Mouse (Mus musculus) forebrain, embryonic 10.5 days (tissue): ENCODE results near the gene Rpsa. TPM values are rescaled to one million over a fixed set of nuclear protein-coding genes. Genes with fewer than 3 reads are reported as not detected.
A peak's percentile ranks its signal among the peaks of the same experiment; 100 is the strongest.

ENCODE experiments used
- DNase-seq: peaks from one replicate; pipeline ENCODE4 v3.0.0-alpha.2; 2017; ENCODE audit warnings: low spot score; ENCODE audit errors: extremely low spot score
- H3K27ac ChIP-seq: fragments of 300-500 bp; sonication (generic); 2 replicates; pipeline ENCODE4 v1.5.1; 2016; ENCODE audit warnings: mild to moderate bottlenecking
- H3K27me3 ChIP-seq: fragments of 300-500 bp; sonication (generic); 2 replicates; pipeline ENCODE4 v1.6.1; 2016; ENCODE audit warnings: mild to moderate bottlenecking; ENCODE audit not compliant: poor library complexity, severe bottlenecking
- H3K36me3 ChIP-seq: fragments of 300-500 bp; sonication (generic); replicated peaks from 2 replicates; pipeline ENCODE4 v1.6.1; 2016; ENCODE audit warnings: mild to moderate bottlenecking, moderate library complexity
- H3K4me1 ChIP-seq: fragments of 300-500 bp; sonication (generic); 2 replicates; pipeline ENCODE4 v1.6.1; 2016
- H3K4me3 ChIP-seq: fragments of 300-500 bp; sonication (generic); 2 replicates; pipeline ENCODE4 v1.5.1; 2016; ENCODE audit warnings: mild to moderate bottlenecking, moderate library complexity
- H3K9me3 ChIP-seq: fragments of 300-500 bp; sonication (generic); 2 replicates; pipeline ENCODE4 v1.6.1; 2016; ENCODE audit warnings: mild to moderate bottlenecking, moderate library complexity
- WGBS: fragments of 180-500 bp; shearing (Covaris S2); methylation state at CpG from one replicate; pipeline ENCODE4 v1.1.7; 2016; 5-methylcytosine and 5-hydroxymethylcytosine counted together
- polyA plus RNA-seq: library from polyadenylated mRNA; unstranded; fragments of >200 nt; fragmentation: Nextera tagmentation; extraction: Ambion mirVana; gene quantifications from 2 replicates; pipeline ENCODE4 v1.2.1, GENCODE M21; 2016

The Rpsa gene
- 1,594 and 1,616 TPM in 2 replicates for polyA plus RNA-seq

GRCm38 (mm10) chr9:120127538-120128251, at the start of gene Rpsa:
TSS of gene Rpsa (plus strand) at chr9:120127689.
- Histone ChIP-seq H3K4me3 (peak within 1 kb of the TSS; percentile 100), H3K36me3 (peaks cover 60% of the 10 kb centered on the region), H3K27ac (peak within 1 kb of the TSS; percentile 100), H3K27me3 (no peaks in the 10 kb centered on the region), H3K4me1 (peaks cover 19% of the 10 kb centered on the region), H3K9me3 (no peaks in the 10 kb centered on the region)
- under 1% methylated on average over 72 of the region's 72 CpGs for WGBS
- peak; percentile 99 for DNase-seq

GRCm38 (mm10) chr9:120078241-120078640, 49.2 kb upstream of the Rpsa start:
- H3K27ac ChIP-seq = no peak overlapping the region
- DNase-seq = no peak
- no peaks in the 10 kb centered on the region for H3K36me3 ChIP-seq
- no peak overlapping the region for H3K4me3 ChIP-seq
- no peaks in the 10 kb centered on the region for H3K27me3 ChIP-seq
- 85% methylated on average over 3 of the region's 3 CpGs for WGBS
- H3K4me1 ChIP-seq = peaks cover 7% of the 10 kb centered on the region; the same call in 1 of the 2 replicates
- H3K9me3 ChIP-seq = no peaks in the 10 kb centered on the region

GRCm38 (mm10) chr9:120079901-120080300, 47.6 kb upstream of the Rpsa start:
- WGBS = 84% methylated on average over 7 of the region's 7 CpGs
- no peak overlapping the region for H3K27ac ChIP-seq
- no peak for DNase-seq

GRCm38 (mm10) chr9:120080546-120081108, 46.9 kb upstream of the Rpsa start:
- no peak for DNase-seq
- H3K27ac ChIP-seq = no peak overlapping the region
- WGBS = 91% methylated on average over 8 of the region's 8 CpGs
- no peak overlapping the region for H3K4me3 ChIP-seq
- no peaks in the 10 kb centered on the region for H3K36me3 ChIP-seq
- H3K27me3 ChIP-seq = no peaks in the 10 kb centered on the region
- no peaks in the 10 kb centered on the region for H3K9me3 ChIP-seq
- H3K4me1 ChIP-seq = peaks cover 7% of the 10 kb centered on the region; the same call in 1 of the 2 replicates

More at GRCm38 (mm10) chr9:120079901-120080300, 47.6 kb upstream of the Rpsa start:
- peaks cover 7% of the 10 kb centered on the region; the same call in 1 of the 2 replicates for H3K4me1 ChIP-seq
- H3K27me3 ChIP-seq = no peaks in the 10 kb centered on the region
- no peak overlapping the region for H3K4me3 ChIP-seq
- H3K9me3 ChIP-seq = no peaks in the 10 kb centered on the region
- H3K36me3 ChIP-seq = no peaks in the 10 kb centered on the region

GRCm38 (mm10) chr9:120081247-120081646, 46.2 kb upstream of the Rpsa start:
- no peak overlapping the region for H3K4me3 ChIP-seq
- no peaks in the 10 kb centered on the region for H3K36me3 ChIP-seq
- WGBS = 74% methylated on average over 6 of the region's 6 CpGs
- no peaks in the 10 kb centered on the region for H3K27me3 ChIP-seq
- peaks cover 7% of the 10 kb centered on the region; the same call in 1 of the 2 replicates for H3K4me1 ChIP-seq
- no peak for DNase-seq
- no peaks in the 10 kb centered on the region for H3K9me3 ChIP-seq
- H3K27ac ChIP-seq = no peak overlapping the region

GRCm38 (mm10) chr9:120081967-120082366, 45.5 kb upstream of the Rpsa start:
- H3K27ac ChIP-seq = no peak overlapping the region
- H3K4me1 ChIP-seq = peaks cover 7% of the 10 kb centered on the region; the same call in 1 of the 2 replicates
- DNase-seq = no peak
- H3K4me3 ChIP-seq = no peak overlapping the region
- no peaks in the 10 kb centered on the region for H3K9me3 ChIP-seq
- no peaks in the 10 kb centered on the region for H3K27me3 ChIP-seq
- WGBS = 90% methylated on average over 5 of the region's 5 CpGs
- H3K36me3 ChIP-seq = no peaks in the 10 kb centered on the region

- Histone ChIP-seq H3K9me3 (no peaks in the 10 kb centered on the region), H3K4me3 (no peak overlapping the region), H3K27ac (no peak overlapping the region), H3K27me3 (no peaks in the 10 kb centered on the region), H3K4me1 (peaks cover 7% of the 10 kb centered on the region; the same call in 1 of the 2 replicates), H3K36me3 (no peaks in the 10 kb centered on the region)
- no peak for DNase-seq
- 85% methylated on average over 4 of the region's 4 CpGs for WGBS
Measured at GRCm38 (mm10) chr9:120082691-120083090, 44.8 kb upstream of the Rpsa start.

GRCm38 (mm10) chr9:120083158-120083894, 44.2 kb upstream of the Rpsa start:
- 88% methylated on average over 18 of the region's 18 CpGs for WGBS
- no peak for DNase-seq
- H3K9me3 ChIP-seq = no peaks in the 10 kb centered on the region
- H3K27me3 ChIP-seq = no peaks in the 10 kb centered on the region
- H3K4me1 ChIP-seq = peaks cover 7% of the 10 kb centered on the region; the same call in 1 of the 2 replicates
- no peak overlapping the region for H3K4me3 ChIP-seq
- H3K36me3 ChIP-seq = no peaks in the 10 kb centered on the region
- no peak overlapping the region; the same call in 1 of the 2 replicates for H3K27ac ChIP-seq

GRCm38 (mm10) chr9:120084406-120084805, 43.1 kb upstream of the Rpsa start:
- whole genome bisulfite sequencing = 95% methylated on average over 9 of the region's 9 CpGs
- Histone ChIP-seq H3K9me3 (no peaks in the 10 kb centered on the region), H3K27me3 (no peaks in the 10 kb centered on the region), H3K4me1 (peaks cover 7% of the 10 kb centered on the region; the same call in 1 of the 2 replicates), H3K36me3 (no peaks in the 10 kb centered on the region), H3K4me3 (no peak overlapping the region), H3K27ac (no peak overlapping the region)
- no peak for DNase-seq

GRCm38 (mm10) chr9:120089125-120089524, 38.4 kb upstream of the Rpsa start:
- Histone ChIP-seq H3K27ac (no peak overlapping the region), H3K36me3 (no peaks in the 10 kb centered on the region), H3K27me3 (no peaks in the 10 kb centered on the region), H3K9me3 (no peaks in the 10 kb centered on the region), H3K4me1 (no peaks in the 10 kb centered on the region), H3K4me3 (no peak overlapping the region)
- no peak for DNase-seq
- 85% methylated on average over 7 of the region's 7 CpGs for WGBS

- Histone ChIP-seq H3K27me3 (no peaks in the 10 kb centered on the region), H3K36me3 (no peaks in the 10 kb centered on the region), H3K9me3 (no peaks in the 10 kb centered on the region), H3K4me1 (no peaks in the 10 kb centered on the region), H3K27ac (no peak overlapping the region), H3K4me3 (no peak overlapping the region)
- DNase-seq = no peak
- WGBS = 88% methylated on average over 10 of the region's 10 CpGs
Measured at GRCm38 (mm10) chr9:120091086-120091485, 36.4 kb upstream of the Rpsa start.

- no peaks in the 10 kb centered on the region for H3K36me3 ChIP-seq
- H3K27ac ChIP-seq = no peak within 1 kb of the TSS
- H3K4me1 ChIP-seq = no peaks in the 10 kb centered on the region
- WGBS = 84% methylated on average over 5 of the region's 5 CpGs
- H3K4me3 ChIP-seq = no peak within 1 kb of the TSS
- no peaks in the 10 kb centered on the region for H3K9me3 ChIP-seq
- no peak for DNase-seq
- no peaks in the 10 kb centered on the region for H3K27me3 ChIP-seq
Measured at GRCm38 (mm10) chr9:120091696-120092238, 35.7 kb upstream of the Rpsa start, which contains the start of gene Ccr8. TSS of gene Ccr8 (plus strand) at chr9:120092114.
